Mouse (Mus musculus): ENCODE measurements around the gene Il1rapl1. TPM values are rescaled to one million over a fixed set of nuclear protein-coding genes. Genes with fewer than 3 reads are reported as not detected.

Gene Il1rapl1
- polyA plus RNA-seq, 1 experiment from 2014 or later, result not detected

DNA sequence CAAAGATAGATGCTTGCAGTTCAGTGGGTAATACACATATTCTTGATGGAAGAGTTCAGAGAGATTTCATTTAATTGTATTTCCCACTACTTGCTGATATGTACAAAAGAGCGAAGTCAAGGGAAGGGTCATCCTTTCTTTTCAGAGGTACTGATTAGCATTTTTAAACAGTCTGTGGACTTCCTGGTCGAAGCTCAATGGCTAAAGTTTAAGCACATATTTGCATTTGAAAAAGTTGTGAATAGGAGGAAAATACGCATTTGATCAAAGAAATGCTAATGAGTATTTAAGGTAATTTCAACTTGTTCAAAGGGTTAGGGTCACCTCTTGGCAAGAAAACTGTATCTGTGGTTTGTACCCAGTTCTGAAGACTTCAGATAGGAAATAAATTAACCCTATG lies 1386.6 kb downstream of the Il1rapl1 start:
- H3K9ac ChIP-seq, result no peak overlapping the region
- ATAC-seq (ENCODE audit: low read depth) (no peak), DNase-seq (no peak)
- WGBS (ENCODE audit: insufficient replicate concordance), result 47% methylated on average over 3 of the region's 3 CpGs
- H3K27me3 ChIP-seq, result no peaks in the 10 kb centered on the region
- H3K27ac ChIP-seq, result no peak overlapping the region
- no peak overlapping the region for H3K4me2 ChIP-seq
- H3K4me3 ChIP-seq (replicated peaks), result no peak overlapping the region
- H3K4me1 ChIP-seq (replicated peaks), result no peaks in the 10 kb centered on the region
- H3K9me3 ChIP-seq (replicated peaks), result no peaks in the 10 kb centered on the region
- H3K36me3 ChIP-seq, result no peaks in the 10 kb centered on the region

Measured in liver, embryonic 13.5 days (tissue).